Mouse (Mus musculus) hindbrain, embryonic 13.5 days (tissue): Measurements from ENCODE around the gene Zbtb25. TPM values are rescaled to one million over a fixed set of nuclear protein-coding genes. Genes with fewer than 3 reads are reported as not detected.

ENCODE experiments used
- ATAC-seq: fragments of 200-750 bp; cut with Nextera tagmentation; 2 replicates; pipeline ENCODE4 v1.8.0; 2017; ENCODE audit warnings: moderate TSS enrichment; ENCODE audit not compliant: low FRiP score
- H3K27ac ChIP-seq: fragments of 300-500 bp; sonication (generic); 2 replicates; pipeline ENCODE4 v1.5.1; 2015; ENCODE audit warnings: inconsistent platforms, mild to moderate bottlenecking, moderate library complexity
- H3K27me3 ChIP-seq: fragments of 300-500 bp; sonication (generic); 2 replicates; pipeline ENCODE4 v1.6.1; 2015; ENCODE audit warnings: mild to moderate bottlenecking, inconsistent platforms
- H3K36me3 ChIP-seq: fragments of 300-500 bp; sonication (generic); 2 replicates; pipeline ENCODE4 v1.6.1; 2015; ENCODE audit warnings: mild to moderate bottlenecking, inconsistent platforms
- H3K4me1 ChIP-seq: fragments of 300-500 bp; sonication (generic); replicated peaks from 2 replicates; pipeline ENCODE4 v1.6.1; 2015; ENCODE audit warnings: inconsistent platforms
- H3K4me2 ChIP-seq: fragments of 300-500 bp; sonication (generic); 2 replicates; pipeline ENCODE4 v1.6.1; 2015; ENCODE audit warnings: inconsistent platforms, mild to moderate bottlenecking, moderate library complexity
- H3K4me3 ChIP-seq: fragments of 300-500 bp; sonication (generic); 2 replicates; pipeline ENCODE4 v1.5.1; 2015; ENCODE audit warnings: mild to moderate bottlenecking, inconsistent platforms
- H3K9ac ChIP-seq: fragments of 300-500 bp; sonication (generic); 2 replicates; pipeline ENCODE4 v1.6.1; 2015; ENCODE audit warnings: mild to moderate bottlenecking, inconsistent platforms
- H3K9me3 ChIP-seq: fragments of 300-500 bp; sonication (generic); 2 replicates; pipeline ENCODE4 v1.6.1; 2016; ENCODE audit warnings: inconsistent platforms
- WGBS: fragments of 180-500 bp; shearing (Covaris S2); methylation state at CpG from one replicate; pipeline ENCODE4 v1.1.7; 2015; 5-methylcytosine and 5-hydroxymethylcytosine counted together
- polyA plus RNA-seq: library from polyadenylated mRNA; unstranded; fragments of >200 nt; fragmentation: Nextera tagmentation; extraction: Ambion mirVana; gene quantifications from 2 replicates; pipeline ENCODE4 v1.2.1, GENCODE M21; 2015

Zbtb25 gene
- polyA plus RNA-seq, 1 experiment from 2014 or later: 14.9 TPM

DNA sequence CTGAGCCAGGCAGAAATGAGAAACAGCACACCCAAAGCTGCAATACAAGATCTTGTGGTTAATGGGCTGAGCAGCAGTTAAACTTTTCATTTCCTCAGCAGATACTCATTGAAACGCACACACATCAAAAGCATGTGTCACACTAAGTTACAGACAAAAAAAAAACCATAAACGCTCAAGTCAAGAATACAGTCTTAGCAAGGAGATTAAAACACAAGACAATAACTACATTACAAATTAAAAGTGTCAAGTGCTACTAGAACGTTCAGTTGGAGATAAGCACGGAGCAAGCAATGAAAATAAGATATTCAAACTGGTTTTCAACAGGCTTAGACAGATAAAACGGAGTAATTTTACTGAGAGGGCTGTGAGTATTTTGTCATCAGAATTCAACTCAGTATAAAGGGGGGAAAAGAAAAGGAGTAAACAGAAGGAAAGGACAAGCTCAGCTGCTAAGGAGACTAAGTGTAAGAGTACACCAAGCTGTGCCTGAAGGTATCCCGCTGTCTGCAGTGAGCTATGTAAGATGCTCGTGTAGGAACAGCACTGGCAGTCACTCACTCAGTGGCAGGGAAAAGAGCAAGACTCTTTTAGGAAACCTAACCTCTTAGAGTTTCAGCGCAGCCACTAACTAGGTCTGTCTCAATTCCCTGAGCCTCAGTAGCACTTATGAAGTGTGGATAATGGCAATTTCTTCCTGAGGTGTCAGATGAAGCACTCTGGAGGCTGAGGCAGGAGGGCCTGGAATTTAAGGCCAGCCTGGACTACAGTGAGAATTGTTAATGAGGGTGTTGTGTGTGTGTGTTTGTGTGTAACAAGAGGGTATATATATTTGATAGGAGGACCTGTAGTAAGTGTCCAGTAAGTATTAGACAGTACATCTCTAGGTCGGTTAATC lies 7.7 kb downstream of the Zbtb25 start:
- no peaks in the 10 kb centered on the region; the same call in 1 of the 2 replicates for H3K36me3 ChIP-seq
- 80% methylated on average over 9 of the region's 9 CpGs for WGBS
- no peaks in the 10 kb centered on the region for H3K9me3 ChIP-seq
- no peaks in the 10 kb centered on the region for H3K27me3 ChIP-seq
- no peak for ATAC-seq
- no peak overlapping the region for H3K4me3 ChIP-seq
- no peaks in the 10 kb centered on the region for H3K4me1 ChIP-seq
- no peak overlapping the region for H3K27ac ChIP-seq
- no peak overlapping the region for H3K9ac ChIP-seq
- no peak overlapping the region for H3K4me2 ChIP-seq

DNA sequence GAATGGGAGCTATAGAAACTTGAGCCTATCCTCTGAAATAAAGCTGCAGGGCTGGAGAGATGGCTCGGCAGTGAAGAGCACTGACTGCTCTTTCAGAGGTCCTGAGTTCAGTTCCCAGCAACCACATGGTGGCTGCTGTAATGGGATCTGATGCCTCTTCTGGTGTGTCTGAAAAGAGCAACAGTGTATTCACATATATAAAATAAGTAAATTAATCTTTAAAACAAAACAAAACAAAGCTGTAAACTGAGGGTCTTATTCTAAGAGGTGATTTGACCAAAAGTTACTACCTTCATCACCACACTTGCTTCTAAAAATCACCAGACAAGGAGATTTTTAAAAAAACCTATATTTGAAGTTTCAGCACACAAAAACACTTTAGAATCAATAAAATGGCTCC lies 8.5 kb downstream of the Zbtb25 start:
- no peak overlapping the region for H3K4me2 ChIP-seq
- WGBS: 35% methylated on average over 1 of the region's 1 CpGs
- no peak overlapping the region for H3K27ac ChIP-seq

DNA sequence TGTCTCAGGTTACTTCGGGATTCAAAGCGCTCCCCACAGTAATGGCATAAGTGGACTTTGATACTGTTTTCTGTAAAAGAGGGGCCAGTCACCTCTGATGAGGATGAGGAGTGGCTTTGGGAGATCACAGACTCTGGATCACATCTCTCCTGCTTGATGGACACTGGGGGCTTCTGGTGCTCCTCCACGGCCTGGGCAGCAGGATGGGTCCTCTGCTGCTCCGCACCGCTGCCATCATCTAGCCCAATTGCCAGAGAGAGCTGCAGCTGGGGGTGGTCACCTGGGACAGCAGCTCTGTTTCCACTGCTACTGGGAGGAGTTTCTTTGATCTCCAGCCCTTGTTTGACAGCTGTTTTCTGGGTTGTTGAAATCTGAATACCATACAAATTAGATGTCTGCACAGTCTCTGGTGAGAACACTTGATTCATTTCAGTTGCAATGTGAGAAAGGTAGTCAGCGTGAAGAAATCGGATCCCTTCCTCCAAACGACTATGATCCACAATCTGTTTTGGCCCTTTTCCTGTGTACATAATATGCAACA lies 19.7 kb downstream of the Zbtb25 start:
- WGBS: 82% methylated on average over 8 of the region's 8 CpGs
- Histone ChIP-seq H3K27ac (no peak overlapping the region), H3K27me3 (no peaks in the 10 kb centered on the region), H3K4me2 (no peak overlapping the region), H3K9me3 (no peaks in the 10 kb centered on the region), H3K9ac (no peak overlapping the region), H3K4me3 (no peak overlapping the region), H3K36me3 (peaks cover 45% of the 10 kb centered on the region), H3K4me1 (no peaks in the 10 kb centered on the region)
- ATAC-seq: no peak

More for the DNA sequence above, 8.5 kb downstream of the Zbtb25 start:
- Histone ChIP-seq H3K9me3 (no peaks in the 10 kb centered on the region), H3K4me1 (no peaks in the 10 kb centered on the region), H3K4me3 (no peak overlapping the region), H3K36me3 (no peaks in the 10 kb centered on the region; the same call in 1 of the 2 replicates), H3K27me3 (no peaks in the 10 kb centered on the region), H3K9ac (no peak overlapping the region)
- ATAC-seq: no peak

DNA sequence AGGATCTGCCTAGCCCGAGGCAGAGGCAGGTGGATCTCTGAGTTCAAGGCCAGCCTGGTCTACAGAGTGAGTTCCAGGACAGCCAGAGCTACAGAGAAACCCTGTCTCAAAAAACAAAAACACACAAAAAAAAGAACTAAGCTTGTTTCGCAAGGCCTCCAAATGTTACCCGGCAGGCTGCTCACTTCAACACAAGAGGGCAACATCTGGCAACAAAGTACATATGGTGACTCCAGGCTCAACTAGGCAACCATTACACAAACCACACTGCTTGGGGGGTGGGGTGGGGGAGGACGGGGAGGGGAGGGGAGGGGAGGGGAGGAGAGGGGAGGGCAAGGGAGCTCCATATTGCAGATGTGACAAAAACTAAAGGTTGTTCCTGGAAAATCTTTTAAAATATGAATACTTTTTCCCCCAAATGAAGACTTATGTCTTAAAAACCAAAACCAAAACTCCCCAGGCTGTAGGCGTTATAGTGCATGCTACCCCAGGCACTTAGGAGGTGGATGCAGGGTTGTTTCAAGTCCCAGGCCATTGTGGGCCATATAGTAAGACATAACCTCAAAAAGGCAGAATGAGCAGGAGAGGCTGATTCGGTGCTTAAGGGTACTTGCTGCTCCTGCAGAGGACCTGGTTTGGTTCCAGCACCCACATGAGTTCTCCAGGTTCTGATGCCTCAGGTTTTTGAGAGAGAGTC lies 23.5 kb downstream of the Zbtb25 start:
- H3K4me3 ChIP-seq: no peak overlapping the region
- no peaks in the 10 kb centered on the region for H3K4me1 ChIP-seq
- no peak overlapping the region for H3K4me2 ChIP-seq
- peaks cover 30% of the 10 kb centered on the region for H3K36me3 ChIP-seq
- no peaks in the 10 kb centered on the region for H3K9me3 ChIP-seq
- no peak for ATAC-seq
- no peak overlapping the region for H3K9ac ChIP-seq
- H3K27me3 ChIP-seq: no peaks in the 10 kb centered on the region
- WGBS: 88% methylated on average over 5 of the region's 6 CpGs
- no peak overlapping the region for H3K27ac ChIP-seq

DNA sequence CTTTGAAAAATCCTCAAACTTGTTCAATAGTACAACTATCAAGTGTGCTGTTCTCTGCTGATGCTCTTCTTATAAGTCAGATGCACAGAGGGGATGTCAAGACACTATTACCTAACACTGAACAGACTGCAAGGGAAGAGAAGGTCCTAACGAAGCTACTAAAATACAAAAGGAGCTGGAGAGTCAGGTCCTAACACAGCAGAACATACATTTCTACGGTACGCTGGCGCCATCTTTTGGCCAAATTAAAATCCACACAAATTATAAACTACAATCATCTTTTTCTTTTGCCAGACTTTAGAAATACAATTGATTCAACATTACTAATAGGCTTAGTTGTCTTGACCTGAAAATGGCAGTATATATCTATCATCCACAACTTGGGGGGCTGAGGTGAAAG lies 28.3 kb downstream of the Zbtb25 start:
- WGBS: 9% methylated on average over 4 of the region's 4 CpGs
- H3K4me1 ChIP-seq: no peaks in the 10 kb centered on the region
- no peak for ATAC-seq

DNA sequence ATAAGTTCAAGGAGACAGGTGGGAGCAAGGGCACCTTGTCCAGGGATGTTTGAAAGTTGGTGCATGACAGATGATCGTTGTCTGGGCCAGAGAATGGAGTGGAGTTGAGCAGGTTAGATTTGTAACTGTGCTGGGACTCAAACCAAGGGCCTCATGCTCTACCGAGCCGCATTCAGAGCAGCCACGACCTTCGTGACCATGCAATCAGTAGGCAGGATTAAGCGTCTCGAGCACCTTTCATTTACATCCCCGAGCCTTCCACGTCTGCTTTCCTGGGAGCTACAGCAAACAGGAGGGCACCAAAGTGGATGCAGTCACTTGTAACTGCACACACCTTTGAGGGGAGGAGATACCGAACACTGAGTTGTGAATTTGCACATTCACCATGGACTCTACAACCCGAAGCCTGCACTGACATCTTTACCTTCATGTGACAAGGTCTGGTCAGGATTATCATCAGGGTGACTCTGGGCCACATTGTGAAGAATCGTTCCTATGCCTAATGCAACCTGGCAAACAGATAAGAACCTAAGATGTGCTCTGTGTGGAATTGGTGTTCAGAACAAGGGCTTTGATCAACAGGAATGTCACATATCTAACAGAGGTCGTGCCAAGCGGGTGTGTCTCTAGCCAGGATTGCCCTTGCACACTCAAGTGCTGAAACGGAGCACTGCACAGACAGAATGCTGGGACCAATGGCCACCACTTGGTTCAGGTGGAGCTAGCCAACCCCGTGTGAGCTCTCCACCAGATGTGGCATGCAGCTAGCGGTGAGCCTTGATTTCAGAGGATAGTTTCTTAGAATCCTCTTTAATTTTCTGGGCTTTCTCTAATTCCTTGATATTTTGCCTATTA lies 33.1 kb downstream of the Zbtb25 start:
- H3K9me3 ChIP-seq: no peaks in the 10 kb centered on the region
- H3K4me3 ChIP-seq: no peak overlapping the region
- H3K4me2 ChIP-seq: no peak overlapping the region
- no peak overlapping the region for H3K27ac ChIP-seq
- no peak for ATAC-seq
- 88% methylated on average over 17 of the region's 17 CpGs for WGBS
- no peaks in the 10 kb centered on the region for H3K4me1 ChIP-seq
- no peaks in the 10 kb centered on the region for H3K36me3 ChIP-seq
- H3K9ac ChIP-seq: no peak overlapping the region
- H3K27me3 ChIP-seq: no peaks in the 10 kb centered on the region

More for the DNA sequence above, 28.3 kb downstream of the Zbtb25 start:
- Histone ChIP-seq H3K4me3 (no peak overlapping the region), H3K36me3 (peaks cover 6% of the 10 kb centered on the region; the same call in 1 of the 2 replicates), H3K9me3 (no peaks in the 10 kb centered on the region), H3K9ac (no peak overlapping the region), H3K27ac (no peak overlapping the region), H3K4me2 (no peak overlapping the region), H3K27me3 (no peaks in the 10 kb centered on the region)

DNA sequence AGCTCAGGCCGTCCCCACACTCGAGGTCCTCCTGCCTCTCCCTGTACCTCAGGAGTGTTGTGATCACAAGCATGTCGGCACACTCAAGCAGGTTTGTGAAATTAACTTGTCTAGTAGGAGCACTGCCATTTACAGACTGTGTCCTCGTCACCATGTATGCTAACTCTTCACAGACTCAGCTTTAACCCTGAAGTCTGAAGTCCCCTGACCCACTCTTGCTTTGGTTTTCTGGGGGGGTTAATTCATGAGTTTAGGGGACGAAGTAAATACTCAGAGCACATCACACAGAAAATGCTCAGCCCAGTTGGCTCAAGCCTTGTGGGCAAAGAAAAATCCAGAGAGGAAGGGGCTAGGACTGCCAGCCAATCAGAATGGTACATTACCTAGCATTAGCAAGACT lies 33.8 kb downstream of the Zbtb25 start:
- H3K27me3 ChIP-seq: no peaks in the 10 kb centered on the region
- H3K4me3 ChIP-seq: no peak overlapping the region
- H3K4me2 ChIP-seq: no peak overlapping the region
- WGBS: 92% methylated on average over 5 of the region's 5 CpGs
- no peak for ATAC-seq
- no peak overlapping the region for H3K9ac ChIP-seq
- no peaks in the 10 kb centered on the region for H3K4me1 ChIP-seq
- H3K9me3 ChIP-seq: no peaks in the 10 kb centered on the region
- H3K27ac ChIP-seq: no peak overlapping the region
- H3K36me3 ChIP-seq: no peaks in the 10 kb centered on the region

DNA sequence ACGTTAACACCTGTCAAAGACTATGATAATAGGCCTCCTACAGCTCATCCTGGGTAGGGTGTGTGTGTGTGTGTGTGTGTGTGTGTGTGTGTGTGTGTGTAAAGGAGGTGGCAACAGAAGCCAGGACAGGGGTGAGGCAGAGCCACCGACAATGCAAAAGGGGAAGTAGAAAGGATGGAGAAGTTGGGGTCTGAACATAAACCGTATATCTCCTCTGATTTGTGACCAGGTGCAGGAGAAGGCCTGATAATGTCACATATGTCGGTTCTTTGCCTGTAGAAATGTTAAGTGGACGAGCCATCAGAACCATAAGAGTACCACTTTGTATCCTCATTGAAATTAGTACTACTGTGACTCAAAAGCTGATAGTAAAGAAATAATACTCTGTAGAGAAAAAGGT lies 35.7 kb downstream of the Zbtb25 start:
- no peaks in the 10 kb centered on the region for H3K27me3 ChIP-seq
- no peak for ATAC-seq

DNA sequence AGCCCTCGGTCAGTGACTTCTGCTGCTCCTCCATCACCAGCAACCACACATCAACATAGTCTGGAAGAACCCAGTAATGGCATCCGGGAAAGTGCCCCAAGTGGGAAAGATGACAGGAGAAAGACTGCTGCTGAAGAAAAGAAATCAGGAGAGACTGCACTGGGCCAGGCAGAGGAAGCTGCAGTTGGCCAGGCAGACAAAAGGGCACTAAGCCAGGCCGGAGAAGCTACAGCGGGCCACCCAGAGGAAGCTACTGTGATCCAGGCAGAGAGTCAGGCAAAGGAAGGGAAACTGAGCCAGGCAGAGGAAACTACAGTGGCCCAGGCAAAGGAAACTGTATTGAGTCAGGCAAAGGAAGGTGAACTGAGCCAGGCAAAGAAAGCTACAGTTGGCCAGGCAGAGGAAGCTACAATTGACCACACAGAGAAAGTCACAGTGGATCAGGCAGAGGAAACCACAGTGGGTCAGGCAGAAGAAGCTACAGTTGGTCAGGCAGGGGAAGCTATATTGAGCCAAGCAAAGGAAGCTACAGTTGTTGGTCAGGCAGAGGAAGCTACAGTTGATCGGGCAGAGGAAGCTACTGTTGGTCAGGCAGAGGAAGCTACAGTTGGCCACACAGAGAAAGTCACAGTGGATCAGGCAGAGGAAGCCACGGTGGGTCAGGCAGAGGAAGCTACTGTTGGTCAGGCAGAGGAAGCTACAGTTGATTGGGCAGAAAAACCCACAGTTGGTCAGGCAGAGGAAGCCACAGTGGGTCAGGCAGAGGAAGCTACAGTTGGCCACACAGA lies 40.6 kb downstream of the Zbtb25 start:
- Histone ChIP-seq H3K4me1 (peaks cover 12% of the 10 kb centered on the region), H3K27ac (no peak overlapping the region), H3K36me3 (peaks cover 15% of the 10 kb centered on the region), H3K4me2 (no peak overlapping the region), H3K9ac (no peak overlapping the region), H3K9me3 (no peaks in the 10 kb centered on the region), H3K27me3 (no peaks in the 10 kb centered on the region), H3K4me3 (no peak overlapping the region)
- ATAC-seq: no peak
- 90% methylated on average over 6 of the region's 6 CpGs for WGBS

More for the DNA sequence above, 35.7 kb downstream of the Zbtb25 start:
- no peak overlapping the region for H3K4me2 ChIP-seq
- no peak overlapping the region for H3K4me3 ChIP-seq
- H3K9ac ChIP-seq: no peak overlapping the region
- WGBS: 95% methylated on average over 5 of the region's 5 CpGs
- H3K4me1 ChIP-seq: no peaks in the 10 kb centered on the region
- peaks cover 4% of the 10 kb centered on the region for H3K36me3 ChIP-seq
- H3K9me3 ChIP-seq: no peaks in the 10 kb centered on the region
- H3K27ac ChIP-seq: no peak overlapping the region

DNA sequence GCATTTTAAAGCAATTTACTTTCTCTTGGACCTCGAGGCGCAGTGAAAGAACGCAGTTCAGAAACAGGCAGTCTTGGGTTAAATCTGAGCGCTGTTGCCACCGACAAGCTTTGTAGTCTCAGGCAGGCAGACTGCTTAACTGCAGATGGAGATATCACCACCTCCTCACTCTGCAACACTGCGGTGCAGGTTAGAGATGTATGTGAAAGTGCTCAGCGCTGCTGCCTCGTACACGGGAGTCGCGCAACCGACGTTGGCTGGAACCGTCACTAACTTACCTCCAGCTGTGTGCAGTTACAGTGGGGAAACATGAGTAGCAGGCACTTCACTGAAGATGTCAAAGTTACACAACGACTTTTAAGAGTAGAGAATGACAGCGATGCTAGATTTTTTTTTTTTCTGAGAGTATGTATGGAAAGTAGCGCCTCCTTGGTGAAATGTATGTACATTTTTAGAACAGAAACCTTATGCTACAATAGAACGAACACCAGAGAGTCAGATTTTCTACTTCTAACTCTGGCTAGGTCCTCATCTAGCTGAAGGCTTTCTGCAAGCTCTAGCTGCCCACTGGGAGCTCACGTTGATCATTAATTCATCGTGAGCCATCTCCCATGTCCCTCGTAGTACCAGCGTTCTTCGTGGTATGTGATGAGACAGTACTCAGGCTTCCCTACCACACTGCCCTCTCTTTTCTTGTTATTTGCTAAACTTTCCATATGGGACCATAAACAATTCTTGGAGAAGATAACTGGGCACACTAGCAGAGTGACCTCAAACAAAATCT lies 42.8 kb downstream of the Zbtb25 start:
- no peak overlapping the region for H3K4me3 ChIP-seq
- H3K4me2 ChIP-seq: no peak overlapping the region
- no peak overlapping the region for H3K27ac ChIP-seq
- peaks cover 15% of the 10 kb centered on the region for H3K36me3 ChIP-seq
- H3K4me1 ChIP-seq: peaks cover 12% of the 10 kb centered on the region
- WGBS: 90% methylated on average over 23 of the region's 23 CpGs
- no peaks in the 10 kb centered on the region for H3K27me3 ChIP-seq
- H3K9ac ChIP-seq: no peak overlapping the region
- ATAC-seq: no peak
- no peaks in the 10 kb centered on the region for H3K9me3 ChIP-seq
